Mouse (Mus musculus): ENCODE results near the gene 6330409D20Rik.

6330409D20Rik gene

DNA sequence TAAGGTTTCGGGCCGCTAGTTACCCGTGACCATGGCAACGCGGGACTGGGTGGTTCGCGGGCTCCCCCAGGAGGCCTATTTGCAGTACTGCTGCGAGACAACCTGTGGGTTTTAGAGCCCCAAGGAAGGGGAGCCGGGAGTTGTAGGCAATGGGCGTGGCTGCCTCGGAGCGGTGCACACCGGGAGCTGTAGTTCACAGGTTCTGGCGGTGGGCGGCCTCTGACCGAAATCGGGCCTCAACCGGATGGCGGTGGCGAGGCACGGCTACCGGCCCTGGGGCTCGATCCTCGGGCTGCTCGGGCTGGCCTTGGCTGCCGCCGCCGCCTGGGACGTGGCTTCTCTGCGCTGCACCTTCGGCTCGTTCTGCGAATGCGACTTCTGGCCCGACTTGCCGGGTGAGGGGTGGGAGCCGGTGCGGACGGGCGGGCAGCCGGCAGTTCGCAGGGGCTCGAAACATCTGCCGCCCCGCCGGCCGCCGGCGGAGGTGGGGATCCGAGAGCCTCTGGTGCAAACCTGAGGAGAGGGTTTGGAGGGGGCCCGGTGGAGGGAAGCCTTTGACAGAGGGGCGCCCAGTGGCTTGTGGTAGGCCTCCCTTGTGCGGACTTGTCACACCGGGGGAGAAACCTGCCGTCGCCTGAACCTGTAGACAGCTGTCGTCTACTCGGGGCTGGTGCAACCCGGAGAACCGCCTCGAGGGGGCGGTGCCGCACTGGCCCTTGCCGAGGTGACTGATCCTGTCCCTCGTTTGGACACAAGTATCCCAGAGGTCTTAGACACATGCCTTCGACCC, 16.4 kb upstream of the 6330409D20Rik start, which contains the start of gene Tor2a:
Tor2a (plus strand) TSS at position 179 of the 790 bp plus-strand sequence.
- in situ Hi-C loops (cut with MboI; ENCODE audit: low sequenced_read_pairs), result no loop called here

DNA sequence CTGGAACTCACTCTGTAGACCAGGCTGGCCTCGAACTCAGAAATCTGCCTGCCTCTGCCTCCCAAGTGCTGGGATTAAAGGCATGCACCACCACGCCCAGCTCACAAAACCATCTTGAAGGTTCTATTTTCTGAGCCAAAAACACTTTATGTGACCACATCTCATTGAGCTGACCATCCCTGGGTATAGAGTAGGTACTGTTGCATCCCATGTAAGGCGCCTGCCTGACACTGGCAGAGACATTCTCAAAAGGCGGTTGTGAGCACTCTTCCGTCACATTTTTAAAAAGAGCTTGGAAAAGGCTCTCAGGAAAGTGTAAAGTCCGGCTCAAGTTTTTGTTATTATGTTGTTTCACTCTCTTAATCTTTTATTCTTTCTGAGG, 15.8 kb upstream of the 6330409D20Rik start:
- in situ Hi-C loops (cut with MboI; ENCODE audit: low sequenced_read_pairs), result no loop called here

DNA sequence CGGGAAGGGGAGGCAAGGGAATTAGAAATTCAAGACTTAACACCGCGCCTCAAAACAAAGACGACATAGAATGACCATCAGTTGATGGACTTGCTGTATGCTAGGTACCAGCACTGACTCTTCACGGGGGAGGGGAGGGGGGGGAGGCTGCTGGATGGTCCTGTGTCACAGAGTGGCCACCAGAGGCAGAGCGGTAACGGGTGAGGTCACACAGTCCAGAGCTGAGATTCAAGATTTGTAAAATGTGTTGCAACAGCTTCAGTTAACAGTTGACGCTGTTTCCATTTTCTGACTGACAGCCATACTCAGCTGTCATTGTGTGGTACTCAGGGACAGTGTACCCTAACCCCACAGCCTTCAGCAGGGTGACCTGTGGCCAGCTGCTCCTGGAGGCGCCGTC, 11.4 kb upstream of the 6330409D20Rik start:
- in situ Hi-C loops (cut with MboI; ENCODE audit: low sequenced_read_pairs), result no loop called here

DNA sequence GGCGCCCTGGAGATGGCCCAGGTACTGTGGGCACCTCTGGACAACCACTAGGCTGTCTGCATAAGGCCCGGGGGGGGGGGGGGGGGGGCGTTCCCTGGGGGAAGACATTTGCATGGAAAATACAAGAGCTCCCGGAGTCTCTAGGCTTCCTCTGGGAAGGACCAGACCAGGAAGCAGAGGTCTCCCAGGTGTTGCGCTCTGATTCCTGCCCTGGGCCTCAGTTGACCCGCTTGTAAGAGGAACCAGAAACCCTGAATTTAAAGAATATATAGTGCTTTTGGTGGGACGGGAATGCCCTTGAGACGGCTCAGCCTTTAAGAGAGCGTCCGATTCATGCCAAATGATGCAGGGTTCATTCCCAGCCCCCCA, 10.8 kb upstream of the 6330409D20Rik start:
- in situ Hi-C loops (cut with MboI; ENCODE audit: low sequenced_read_pairs), result no loop called here

DNA sequence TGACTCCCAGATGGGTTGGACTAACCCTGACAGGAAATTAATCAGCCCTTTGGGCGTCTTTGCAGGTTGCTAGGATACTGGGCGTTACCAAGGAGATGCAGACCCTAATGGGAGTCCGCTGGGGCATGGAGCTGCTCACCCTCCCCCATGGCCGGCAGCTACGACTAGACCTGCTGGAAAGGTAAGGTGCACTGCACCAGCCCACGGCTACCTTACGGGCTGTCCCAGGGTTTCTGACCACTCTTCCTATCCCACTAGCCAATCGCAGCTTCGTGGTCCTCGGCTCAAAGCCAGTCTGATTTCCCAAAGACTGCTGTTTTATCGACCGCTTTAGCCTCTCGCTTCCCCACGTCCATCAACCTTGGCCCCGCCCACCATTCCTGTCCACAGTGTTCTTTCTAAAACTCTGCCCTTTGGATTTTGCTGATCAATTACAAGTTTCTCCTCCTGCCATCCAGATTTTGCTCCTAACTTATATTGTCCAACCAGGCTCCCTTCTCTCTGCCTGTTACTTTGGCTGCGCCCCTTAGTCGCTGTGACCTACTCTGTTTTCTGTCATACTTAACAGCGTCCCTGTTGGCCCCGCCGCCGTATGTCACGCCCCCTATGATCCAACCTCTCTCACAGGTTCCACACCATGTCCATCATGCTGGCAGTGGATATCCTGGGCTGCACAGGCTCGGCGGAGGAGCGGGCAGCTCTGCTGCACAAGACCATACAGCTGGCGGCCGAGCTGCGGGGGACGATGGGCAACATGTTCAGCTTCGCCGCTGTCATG, 10.3 kb upstream of the 6330409D20Rik start:
- in situ Hi-C loops (cut with MboI; ENCODE audit: low sequenced_read_pairs), result no loop called here

DNA sequence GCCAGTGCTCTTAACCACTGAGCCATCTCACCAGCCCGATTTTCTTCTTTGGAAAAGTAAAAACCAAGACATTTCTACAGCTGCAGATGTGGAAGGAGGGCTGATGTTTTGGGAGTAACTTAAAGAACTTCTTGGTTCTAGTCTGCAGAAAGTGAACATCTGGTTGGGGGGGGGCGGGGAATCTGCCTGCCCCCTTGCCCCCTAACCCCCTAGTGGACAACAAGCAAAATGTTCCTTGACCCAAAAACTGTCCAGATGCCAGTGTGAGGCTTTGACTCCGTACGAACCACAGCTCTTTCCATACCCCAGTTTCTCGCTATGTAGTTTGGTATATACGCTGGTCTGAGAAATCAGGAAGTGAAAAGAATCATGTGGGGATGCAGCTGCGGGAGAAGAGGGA, 9.4 kb upstream of the 6330409D20Rik start:
- in situ Hi-C loops (cut with MboI; ENCODE audit: low sequenced_read_pairs), result no loop called here

DNA sequence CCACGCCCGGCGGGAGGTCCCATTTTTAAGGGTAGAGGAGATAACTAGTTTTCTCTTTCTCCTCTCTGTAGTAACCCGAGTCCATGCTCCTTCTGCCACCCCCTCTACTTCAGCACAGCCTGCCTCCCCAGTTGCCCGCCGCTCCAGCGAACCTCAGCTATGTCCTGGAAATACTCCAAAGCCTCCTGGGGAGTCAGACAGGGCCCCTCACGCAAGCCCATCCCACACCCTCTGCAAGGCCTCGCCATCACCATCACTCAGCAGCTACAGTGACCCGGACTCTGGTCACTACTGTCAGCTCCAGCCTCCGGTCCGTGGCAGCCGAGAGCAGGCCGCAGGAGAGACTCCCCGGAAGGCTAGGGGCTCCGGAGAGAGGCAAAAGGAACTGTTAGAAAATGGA, 8.3 kb upstream of the 6330409D20Rik start:
- in situ Hi-C loops (cut with MboI; ENCODE audit: low sequenced_read_pairs), result loop anchor here (5.0 kb wide), 1 partner anchor 37 kb away; the partner anchor contains the start of gene Cdk9

DNA sequence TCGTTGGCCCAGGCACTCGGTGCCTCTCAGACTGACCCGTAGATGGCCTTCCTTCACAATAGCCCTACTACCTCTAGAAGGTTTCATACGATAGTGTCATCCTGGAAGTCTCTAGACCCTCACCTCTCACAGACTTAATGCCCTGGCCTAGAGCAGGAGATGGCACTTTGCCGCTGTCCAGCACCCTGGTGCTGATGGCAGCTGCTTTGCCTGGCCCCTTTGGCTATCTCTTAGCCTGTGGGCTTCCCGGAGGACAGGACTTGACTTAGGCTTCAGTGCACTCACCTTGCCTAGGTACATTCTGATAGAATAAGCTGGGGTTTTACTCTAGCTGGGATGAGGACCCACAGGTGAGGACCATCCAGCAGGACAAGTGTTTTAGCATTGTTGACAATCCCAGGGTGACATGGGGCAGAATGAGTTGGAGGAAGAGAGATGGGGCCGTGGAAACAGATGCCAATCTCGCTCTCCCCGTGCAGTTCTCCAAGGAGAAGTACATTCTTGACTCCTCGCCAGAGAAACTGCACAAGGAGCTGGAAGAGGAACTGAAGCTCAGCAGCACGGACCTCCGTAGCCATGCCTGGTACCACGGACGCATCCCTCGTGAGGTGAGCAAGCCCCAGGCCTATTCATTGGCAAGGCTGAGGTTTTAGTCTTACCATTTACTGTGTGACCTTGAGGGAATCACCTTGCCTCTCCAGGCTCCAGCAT, 3.6 kb upstream of the 6330409D20Rik start:
- in situ Hi-C loops (cut with MboI; ENCODE audit: low sequenced_read_pairs), result no loop called here

DNA sequence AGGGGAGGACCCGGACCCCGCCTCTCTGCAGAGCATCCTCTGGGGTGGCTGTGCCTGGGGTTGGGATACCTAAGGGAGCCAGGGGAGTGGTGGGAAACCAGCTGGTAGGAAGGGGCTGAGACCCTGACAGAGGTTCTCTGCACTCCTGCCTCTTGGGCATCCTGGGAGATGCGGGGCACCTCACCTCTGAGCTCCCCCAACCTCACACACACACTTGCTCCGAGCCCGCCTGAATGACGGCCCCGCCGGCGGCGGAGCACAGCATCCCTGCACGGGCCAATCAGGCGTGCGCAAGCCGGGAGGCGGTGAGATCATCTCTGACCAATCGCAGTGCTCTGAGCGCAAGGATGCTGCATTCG, 1.3 kb upstream of the 6330409D20Rik start:
- in situ Hi-C loops (cut with MboI; ENCODE audit: low sequenced_read_pairs), result no loop called here

DNA sequence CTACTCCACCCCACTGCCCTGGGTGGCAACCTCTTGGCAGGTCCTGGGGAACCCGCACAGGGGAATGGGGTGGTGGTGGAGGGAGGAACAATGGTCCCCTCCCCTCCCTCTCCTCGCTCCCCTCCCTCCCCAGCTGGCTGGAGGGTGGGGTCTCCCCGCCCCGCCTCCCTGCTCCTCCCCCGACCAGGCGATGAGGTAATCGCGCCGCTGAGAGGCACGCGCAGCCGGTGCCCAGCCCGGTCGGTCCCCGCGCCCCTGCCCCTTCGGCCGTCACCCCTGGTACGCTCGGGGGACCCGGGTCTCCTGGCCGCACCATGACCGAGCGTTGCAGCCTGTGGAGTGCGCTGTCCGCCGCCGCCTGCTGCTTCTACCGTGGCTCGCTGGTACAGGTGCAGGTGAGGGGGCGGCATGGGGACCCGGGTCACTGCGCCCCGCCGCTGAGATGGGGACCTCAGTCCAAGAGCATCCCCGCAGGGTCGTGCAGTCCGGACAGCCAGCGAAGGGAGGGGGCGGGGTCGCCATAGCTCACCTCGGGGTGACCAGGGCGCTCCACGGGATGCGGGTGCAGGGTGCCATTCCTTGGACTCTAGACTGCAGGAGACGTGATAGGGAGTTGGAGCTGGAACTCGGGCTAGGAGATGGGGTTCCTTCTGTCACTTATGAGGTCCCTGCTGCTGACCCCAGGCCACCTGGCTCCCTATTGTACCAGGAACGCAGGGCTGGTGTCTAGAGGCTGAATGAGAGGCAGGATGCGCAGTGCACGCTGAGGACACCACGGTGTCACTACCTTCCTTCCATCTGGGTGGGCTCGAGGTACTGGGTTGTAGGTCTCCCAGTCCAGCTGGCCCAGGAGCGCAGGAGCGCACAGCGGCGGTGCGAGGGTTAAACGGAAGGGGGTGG, 707 bp upstream of the 6330409D20Rik start:
- in situ Hi-C loops (cut with MboI; ENCODE audit: low sequenced_read_pairs), result no loop called here

DNA sequence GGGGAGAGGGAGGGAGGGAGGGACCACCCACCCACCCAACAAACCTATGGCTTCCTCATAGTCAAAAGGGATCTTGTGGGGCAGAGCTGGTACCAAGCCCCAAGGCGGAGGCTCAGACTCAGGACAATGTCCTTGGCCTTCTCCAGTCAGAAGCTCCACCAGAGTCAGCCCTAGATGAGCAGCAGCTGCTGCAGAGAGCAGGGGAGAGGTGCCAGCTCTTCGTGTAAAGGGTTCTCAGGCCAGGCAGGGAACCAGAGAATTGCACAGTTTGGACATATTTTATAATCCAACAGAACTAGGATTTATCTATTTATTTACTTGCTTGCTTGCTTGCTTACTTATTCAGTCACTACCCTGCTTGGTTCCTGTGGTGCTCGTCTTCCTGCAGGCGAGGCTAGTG, 1.5 kb downstream of the 6330409D20Rik start:
- in situ Hi-C loops (cut with MboI; ENCODE audit: low sequenced_read_pairs), result no loop called here

DNA sequence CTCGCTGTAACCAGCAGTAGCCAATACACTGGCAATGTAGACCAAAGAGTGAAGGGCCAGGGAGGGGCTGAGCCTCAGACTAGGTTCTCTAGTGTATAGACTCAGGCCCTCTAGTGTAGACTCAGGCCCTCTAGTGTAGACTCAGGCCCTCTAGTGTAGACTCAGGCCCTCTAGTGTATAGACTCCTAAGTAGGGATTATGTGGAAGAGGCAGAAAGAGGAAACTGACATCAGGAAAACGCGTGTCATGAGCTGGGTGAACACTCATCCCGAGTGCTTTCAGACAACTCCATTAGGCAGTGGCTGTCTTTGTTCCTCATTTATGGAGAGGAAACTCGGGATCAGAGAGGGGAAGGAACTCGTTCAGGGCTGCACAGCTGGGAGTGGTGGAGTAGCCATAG, 3.8 kb downstream of the 6330409D20Rik start:
- in situ Hi-C loops (cut with MboI; ENCODE audit: low sequenced_read_pairs), result no loop called here

DNA sequence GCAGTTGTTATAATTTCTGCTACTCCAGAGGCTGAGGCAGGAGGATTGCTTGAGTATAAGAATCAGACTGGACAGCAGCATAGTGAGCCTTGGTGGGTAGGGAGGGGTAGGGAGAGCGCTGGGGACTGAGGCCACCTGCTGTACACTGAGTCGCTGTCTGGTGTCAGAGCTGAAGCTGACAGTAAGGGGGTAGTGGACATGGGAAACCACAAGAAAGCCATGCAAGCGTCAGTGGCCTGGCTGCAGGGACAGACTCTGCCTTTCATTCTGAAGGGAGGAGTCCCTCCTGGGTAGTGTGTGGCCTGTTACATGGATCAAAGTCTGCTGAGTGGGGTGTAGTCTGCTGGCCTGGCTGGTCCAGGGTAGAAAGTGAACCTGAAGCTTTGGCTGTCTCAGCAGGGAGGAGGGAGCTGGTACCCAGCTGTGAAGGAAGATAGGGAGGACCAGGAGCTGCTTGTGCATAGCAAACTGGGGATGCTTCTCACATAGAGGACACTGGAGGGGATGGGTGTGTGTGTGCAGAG, 4.4 kb downstream of the 6330409D20Rik start:
- in situ Hi-C loops (cut with MboI; ENCODE audit: low sequenced_read_pairs), result no loop called here

DNA sequence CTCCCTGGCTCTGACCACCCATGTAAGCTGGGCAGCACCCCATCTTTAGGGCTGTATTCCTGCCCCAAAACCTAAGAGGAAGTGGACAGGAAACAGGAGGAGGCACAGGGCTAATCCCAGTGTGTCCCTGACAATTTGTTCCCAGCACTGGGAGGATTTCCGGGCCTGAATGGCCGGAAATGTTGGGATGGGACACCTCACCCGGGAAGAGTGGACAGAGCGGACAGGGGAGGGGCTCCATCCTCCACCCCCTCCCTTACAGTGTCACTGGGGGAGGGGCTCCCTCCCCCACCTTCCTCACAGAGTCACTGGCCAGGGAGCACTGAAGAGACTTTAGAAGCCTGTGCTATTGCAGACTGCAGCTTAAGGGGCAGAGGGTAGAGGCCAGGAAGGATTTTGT, 5.9 kb downstream of the 6330409D20Rik start:
- in situ Hi-C loops (cut with MboI; ENCODE audit: low sequenced_read_pairs), result no loop called here

DNA sequence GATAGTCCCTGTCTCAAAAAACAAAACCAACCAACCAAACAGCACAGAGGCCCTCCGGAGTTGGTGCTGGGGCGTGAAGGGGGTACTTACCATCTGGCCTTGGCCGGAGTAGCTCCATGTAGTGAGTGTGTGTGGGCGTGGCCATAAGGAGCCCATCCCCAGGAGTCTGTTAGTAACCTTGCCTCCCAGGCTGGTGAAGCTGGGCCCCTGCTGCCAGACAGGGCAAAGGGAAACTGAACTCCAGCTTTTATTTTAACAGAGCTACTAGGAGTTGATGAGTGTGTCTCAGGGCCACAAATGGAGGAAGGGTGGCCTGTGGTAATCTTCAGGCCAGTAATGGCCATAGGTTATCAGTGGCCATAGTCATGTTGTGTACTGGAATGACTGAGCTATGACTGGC, 6.3 kb downstream of the 6330409D20Rik start:
- in situ Hi-C loops (cut with MboI; ENCODE audit: low sequenced_read_pairs), result no loop called here

DNA sequence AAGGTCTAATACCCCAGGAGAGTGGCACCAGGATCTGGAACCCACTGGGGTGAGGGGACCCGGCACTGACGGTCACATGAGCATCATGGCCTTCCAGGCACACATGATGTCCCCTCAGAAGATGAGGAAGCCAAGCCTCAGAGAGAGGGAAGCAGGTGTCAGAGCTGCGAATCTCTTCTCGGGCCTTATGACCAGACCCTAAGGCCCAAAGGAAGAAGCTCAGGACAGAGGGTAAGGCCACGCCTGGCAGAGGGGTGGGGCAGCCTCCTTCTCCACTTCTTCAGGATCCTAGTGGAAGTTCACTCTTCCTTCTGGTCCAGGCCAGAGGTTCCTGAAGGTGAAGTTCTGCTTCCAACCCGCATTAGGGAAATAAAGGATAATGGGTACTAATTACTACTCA, 8.1 kb downstream of the 6330409D20Rik start:
- in situ Hi-C loops (cut with MboI; ENCODE audit: low sequenced_read_pairs), result no loop called here

DNA sequence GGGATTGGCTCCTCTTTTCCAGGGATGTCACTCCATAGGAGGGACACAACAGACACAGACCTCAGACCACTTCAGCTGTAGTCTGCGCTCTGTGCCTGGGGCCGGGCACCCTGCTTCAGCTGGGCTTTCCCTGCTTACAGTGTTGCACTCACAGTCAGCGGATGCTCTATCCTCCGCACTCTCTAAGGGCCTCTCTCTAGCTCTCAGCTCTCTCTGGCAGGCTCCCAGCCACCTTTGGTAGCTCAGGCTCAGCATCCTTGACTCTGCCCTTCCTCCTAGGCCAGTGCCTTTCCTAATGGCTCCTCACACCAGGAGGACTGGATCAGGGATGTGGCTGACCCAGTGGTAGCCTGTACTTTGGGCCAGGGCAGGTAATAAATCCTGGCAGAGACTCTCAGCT, 8.9 kb downstream of the 6330409D20Rik start:
- in situ Hi-C loops (cut with MboI; ENCODE audit: low sequenced_read_pairs), result no loop called here

DNA sequence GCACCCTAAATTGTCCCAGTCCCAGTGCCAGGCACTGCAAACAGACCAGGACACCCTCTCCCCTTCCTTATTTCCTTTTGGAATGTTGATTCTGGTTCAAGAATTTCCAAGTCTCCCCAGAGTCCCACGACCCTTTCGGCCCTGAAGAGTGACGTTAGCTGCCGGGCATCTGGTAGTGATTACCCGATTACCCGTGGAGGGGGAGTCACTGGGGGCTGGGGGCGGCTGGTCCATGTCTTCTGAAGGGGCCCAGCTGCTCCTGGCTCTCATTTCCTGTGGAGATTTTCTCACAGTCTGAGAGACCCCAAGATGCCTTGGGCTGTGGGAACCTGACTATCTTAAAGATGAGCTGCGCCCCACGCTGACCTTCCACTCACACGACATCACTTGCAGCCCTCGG, 10.0 kb downstream of the 6330409D20Rik start:
- in situ Hi-C loops (cut with MboI; ENCODE audit: low sequenced_read_pairs), result no loop called here

DNA sequence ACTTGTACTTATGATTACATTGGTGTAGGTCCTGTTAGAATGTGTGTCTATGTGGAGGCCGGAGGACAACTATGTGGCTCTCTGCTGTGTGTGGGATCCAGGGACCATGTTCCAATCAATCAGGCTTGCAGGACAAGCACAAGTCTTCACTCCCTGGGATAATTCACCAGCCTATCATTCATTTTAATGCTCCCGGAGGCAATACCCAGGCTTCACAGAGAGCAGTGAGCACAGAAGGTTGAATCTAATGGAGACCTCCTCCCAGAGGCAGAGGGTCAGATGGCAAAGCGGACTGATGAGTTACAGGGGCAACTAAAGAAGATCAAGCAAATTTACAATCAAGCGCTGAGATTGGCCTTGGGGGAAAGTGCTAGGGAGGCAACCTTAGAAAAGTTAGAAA, 11.3 kb downstream of the 6330409D20Rik start:
- in situ Hi-C loops (cut with MboI; ENCODE audit: low sequenced_read_pairs), result no loop called here

DNA sequence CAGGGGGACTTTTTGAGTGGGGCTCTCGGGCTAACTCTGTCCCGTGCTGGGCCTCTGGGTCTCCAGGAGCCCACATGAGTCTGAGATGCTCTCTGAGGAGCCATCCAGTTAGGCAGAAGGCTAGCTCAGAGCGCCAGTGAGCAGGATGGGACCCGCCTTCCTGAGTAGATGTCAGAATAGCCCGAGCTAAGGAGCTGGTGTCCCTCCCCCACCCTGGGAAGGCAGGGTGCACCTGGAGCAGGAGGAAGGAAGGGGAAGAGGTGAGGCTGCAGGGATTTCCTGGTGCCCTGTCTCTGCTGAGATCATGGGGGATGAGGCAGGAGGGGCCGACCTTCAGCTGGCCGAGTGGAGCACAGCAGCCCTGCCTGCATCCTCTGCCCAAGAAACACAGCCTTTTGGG, 12.4 kb downstream of the 6330409D20Rik start:
- in situ Hi-C loops (cut with MboI; ENCODE audit: low sequenced_read_pairs), result no loop called here
